Mouse (Mus musculus) heart, postnatal 0 days (tissue): ENCODE data around the gene Cntn5.

Source experiments
- CTCF ChIP-seq: IDR thresholded peaks from 2 replicates; pipeline ENCODE4 v1.5.1; 2016; ENCODE audit warnings: antibody characterized with exemption, control low read depth, low read depth
- EP300 ChIP-seq: IDR thresholded peaks from 2 replicates; pipeline ENCODE4 v1.6.1; 2016; ENCODE audit warnings: antibody characterized with exemption, low read depth

DNA sequence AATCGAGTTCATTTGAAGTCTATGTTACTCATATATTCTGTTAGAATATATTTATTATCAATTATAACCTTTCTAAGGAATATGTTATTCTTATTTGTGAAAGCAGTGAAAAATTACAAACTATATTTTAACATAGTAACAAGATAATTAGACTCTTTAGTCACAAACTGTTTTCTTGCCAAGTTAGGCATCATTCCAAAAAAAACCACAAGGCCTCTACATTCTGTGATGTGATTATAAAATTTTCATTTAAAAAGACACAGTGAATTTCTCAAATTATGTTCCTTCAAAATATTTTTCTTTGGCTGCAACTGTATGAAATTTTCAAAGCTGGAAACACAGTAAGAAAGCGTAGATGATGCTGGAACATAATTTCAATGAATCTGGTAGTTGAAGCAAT lies 180.4 kb downstream of the Cntn5 start:
- TF ChIP-seq EP300 (no peak), CTCF (no peak)
